Mouse (Mus musculus) splenic B cell, adult 2 months (primary cell): ENCODE results near the gene Fgd3.

Experiments used
- DNase-seq: peaks from one replicate; pipeline ENCODE4 v3.0.0-alpha.2; 2011; ENCODE audit warnings: low read depth, low spot score
- H3K27me3 ChIP-seq: 2 replicates; pipeline ENCODE4 v1.6.1; 2012; ENCODE audit warnings: mild to moderate bottlenecking, low read length, moderate library complexity, mixed read lengths; ENCODE audit not compliant: control insufficient read depth, poor library complexity, insufficient read depth, severe bottlenecking
- H3K36me3 ChIP-seq: 2 replicates; pipeline ENCODE4 v1.6.1; 2012; ENCODE audit warnings: mild to moderate bottlenecking, low read length, moderate library complexity, mixed read lengths; ENCODE audit not compliant: control insufficient read depth, poor library complexity, insufficient read depth, severe bottlenecking

Gene Fgd3

DNA sequence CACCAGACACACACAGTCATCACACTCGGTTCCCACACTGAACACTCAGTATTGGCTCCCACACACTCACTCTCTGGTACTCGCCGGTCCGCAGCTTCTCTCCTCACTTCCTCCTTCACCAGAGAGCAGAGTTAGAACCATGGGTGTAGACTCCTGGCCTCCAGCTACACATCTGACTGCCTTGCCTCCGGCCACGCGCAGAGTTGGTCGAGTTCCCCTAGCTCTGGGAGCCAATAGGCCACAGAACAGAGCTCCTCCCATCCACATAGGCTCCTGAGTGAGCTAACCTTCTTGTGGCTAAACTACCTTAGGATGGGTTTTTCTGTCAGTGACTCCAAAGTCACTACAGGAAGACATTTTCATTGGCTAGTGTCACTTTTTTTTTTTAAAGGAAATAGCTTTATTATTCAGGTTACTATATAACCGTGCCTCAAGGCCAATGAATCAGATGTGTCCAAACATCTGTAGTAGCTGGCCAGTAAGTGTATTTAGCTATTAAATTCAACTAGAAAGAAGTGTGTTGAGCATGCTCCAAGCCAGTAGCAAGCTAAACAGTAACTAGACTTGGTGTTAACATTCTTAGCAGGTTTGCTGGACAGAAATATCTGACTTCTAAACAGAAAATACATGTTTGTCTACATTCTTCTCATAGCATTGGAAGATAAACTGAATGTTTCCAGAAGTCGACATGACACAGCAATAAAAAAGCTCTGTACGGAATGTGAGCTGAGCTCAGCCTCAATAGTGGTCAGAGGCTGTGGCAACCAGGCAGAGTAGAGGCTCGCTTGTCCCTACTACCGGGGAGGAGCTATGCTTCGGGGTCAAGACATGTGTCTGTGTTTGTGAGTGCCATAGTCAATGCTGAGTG is 21.4 kb downstream of the Fgd3 start:
- peak; percentile 79 for DNase-seq
- peaks cover 7% of the 10 kb centered on the region for H3K36me3 ChIP-seq
- no peaks in the 10 kb centered on the region for H3K27me3 ChIP-seq

DNA sequence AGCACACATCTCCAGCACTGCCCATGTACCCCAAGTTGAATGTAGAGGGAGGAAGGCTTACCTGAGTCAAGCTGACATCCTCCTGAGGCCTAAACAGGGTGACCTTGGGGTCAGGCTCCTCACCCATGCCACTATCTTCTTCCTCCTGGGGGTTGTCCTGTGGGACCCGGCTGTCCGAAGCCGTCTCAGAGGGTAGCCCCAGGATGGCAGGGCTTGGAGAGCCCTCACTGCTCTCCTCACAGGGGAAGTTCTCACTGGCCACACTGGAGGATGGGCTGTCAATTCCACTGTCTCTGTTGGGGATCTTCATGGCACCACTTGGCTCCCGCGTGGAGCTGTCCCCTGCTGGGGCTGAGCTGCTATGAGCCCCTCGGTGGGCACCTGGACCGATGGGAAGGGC is 23.8 kb downstream of the Fgd3 start:
- peaks cover 11% of the 10 kb centered on the region; the same call in 1 of the 2 replicates for H3K36me3 ChIP-seq
- DNase-seq = no peak
- H3K27me3 ChIP-seq = no peaks in the 10 kb centered on the region

DNA sequence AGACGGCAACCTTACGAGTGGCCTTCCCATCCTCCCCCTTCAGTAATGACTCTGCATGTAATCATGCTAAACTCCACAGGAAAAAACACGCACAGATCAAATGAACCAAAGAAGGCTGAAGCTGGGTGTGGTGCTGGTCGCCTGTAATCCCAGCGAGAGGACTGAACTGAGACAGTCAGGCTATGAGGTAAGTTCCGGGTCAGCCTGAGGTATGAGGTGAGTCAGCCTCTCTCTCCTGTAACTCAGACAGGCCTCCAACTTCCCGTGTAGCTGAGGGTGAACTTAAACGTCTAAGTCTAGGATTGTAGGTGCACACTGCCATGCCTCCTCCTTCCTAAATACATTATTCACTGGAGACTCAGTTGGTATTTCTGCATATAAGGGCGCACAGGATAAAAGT is 26.0 kb downstream of the Fgd3 start:
- Histone ChIP-seq H3K27me3 (no peaks in the 10 kb centered on the region), H3K36me3 (peaks cover 14% of the 10 kb centered on the region)
- DNase-seq = no peak

DNA sequence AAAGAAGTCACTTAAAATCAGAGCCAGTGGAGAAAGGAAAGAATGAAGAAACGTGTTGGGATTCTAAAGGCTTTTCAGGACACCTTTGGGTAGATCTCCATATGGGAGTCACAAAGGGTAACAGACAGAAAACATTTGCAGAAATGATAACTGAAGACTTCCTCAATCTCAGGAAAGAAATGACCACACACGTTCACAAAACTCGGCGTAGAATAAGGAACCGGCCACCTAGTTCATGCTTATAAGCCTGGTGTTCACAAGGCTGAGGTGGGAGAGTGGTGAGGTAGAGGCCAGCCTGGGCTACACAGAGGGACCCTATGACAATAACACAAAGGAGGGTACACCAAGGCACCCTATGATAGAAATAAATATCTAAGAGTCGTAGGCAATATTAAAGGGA is 28.2 kb downstream of the Fgd3 start:
- Histone ChIP-seq H3K27me3 (no peaks in the 10 kb centered on the region), H3K36me3 (peaks cover 20% of the 10 kb centered on the region)
- peak; percentile 61 for DNase-seq

DNA sequence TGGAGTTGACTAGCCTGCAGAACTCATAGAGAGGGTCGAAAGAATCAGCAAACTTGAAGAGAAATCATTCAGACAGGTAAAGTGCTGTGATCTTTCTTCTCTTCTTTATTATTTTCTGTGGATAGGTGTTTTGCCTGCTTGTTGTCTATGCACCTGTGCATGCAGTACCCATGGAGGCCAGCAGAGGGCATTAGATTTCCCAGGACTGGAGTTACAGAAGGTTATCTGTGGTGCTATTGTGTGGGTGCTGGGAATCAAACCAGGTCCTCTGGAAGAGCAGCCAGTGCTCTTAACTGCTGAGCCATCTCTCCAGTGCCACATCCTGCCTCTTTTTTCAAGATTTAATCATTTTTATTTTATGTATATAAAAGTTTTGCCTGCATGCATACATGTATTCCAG is 28.7 kb downstream of the Fgd3 start:
- peak; percentile 72 for DNase-seq
- H3K36me3 ChIP-seq = peaks cover 25% of the 10 kb centered on the region
- H3K27me3 ChIP-seq = no peaks in the 10 kb centered on the region

DNA sequence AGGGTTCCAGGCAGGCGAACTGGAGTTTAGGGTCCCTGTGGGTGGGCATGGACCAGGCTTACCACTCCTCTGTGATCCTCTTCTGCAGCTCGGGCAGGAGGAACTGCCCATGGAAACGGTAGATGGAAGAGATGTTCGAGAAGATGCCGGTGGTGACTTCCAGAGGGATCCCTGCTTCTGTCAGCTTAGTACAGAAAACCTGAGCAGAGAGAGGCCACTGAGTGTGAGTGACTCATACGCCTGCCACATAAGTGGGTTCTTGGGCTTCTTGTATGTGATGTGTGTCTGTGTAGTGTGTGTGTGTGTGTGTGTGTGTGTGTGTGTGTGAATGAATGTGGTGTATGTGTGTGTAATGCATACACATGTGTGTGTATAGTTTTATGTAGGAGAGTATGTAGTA is 32.9 kb downstream of the Fgd3 start:
- no peak for DNase-seq
- Histone ChIP-seq H3K36me3 (peaks cover 39% of the 10 kb centered on the region), H3K27me3 (no peaks in the 10 kb centered on the region)

DNA sequence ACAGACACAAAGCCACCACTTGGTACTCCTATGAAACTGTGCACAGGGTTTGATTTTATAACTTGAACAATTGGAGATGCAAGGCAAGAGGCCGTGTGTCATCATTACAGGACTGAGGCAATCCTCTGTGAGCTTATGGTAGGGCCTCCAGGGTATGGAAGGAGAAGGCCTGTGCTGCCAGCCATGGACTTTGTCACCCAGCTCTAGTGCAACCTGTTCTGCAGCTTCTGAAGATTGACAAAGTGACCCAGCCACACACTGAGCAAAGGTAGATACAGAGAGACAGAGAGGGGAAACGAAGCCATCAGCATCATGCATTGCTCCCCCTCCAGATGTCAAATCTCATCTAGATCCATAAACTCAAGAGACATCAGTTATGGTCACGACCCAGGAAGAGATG is 33.4 kb downstream of the Fgd3 start:
- Histone ChIP-seq H3K36me3 (peaks cover 39% of the 10 kb centered on the region), H3K27me3 (no peaks in the 10 kb centered on the region)
- DNase-seq = no peak

DNA sequence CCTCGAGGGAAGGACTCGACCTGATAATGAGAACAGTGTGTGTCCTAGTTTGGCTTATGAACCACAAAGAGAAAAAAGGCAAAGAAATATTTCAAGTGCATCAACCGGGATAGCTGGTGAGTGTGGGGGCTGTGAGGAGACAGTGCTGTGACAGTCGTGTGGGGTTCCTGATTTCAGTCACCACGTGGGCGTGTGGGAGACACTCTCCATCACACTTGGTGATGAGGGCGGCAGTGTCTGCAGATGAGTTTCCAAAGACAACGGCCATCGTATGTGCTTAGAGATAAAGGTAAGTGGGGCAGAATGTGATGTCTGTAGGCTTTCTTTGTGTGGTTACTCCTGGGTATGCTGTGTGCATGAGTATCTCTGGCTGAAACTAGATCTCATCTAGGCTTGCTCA is 36.4 kb downstream of the Fgd3 start:
- no peak for DNase-seq
- peaks cover 47% of the 10 kb centered on the region for H3K36me3 ChIP-seq
- no peaks in the 10 kb centered on the region for H3K27me3 ChIP-seq

DNA sequence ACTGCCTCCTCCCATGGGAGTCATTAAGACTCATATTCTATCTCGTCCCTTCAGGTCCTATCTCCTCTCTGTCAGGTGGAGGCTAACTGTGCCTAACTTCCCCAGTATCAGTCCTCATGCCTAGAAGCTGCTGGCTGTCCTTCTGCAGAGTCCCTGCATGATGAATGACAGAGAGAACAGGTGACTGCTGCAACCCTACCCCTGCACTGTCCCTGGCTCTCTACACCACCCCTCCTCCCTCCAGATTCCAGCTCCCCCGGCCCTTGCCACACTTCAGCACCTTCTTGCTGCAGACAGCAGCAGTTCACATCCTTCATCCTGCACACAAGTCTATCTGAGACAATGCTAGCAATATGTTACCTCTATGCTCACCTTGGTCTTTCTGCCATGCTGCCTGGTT is 37.9 kb downstream of the Fgd3 start:
- Histone ChIP-seq H3K36me3 (peaks cover 43% of the 10 kb centered on the region), H3K27me3 (no peaks in the 10 kb centered on the region)
- no peak for DNase-seq

DNA sequence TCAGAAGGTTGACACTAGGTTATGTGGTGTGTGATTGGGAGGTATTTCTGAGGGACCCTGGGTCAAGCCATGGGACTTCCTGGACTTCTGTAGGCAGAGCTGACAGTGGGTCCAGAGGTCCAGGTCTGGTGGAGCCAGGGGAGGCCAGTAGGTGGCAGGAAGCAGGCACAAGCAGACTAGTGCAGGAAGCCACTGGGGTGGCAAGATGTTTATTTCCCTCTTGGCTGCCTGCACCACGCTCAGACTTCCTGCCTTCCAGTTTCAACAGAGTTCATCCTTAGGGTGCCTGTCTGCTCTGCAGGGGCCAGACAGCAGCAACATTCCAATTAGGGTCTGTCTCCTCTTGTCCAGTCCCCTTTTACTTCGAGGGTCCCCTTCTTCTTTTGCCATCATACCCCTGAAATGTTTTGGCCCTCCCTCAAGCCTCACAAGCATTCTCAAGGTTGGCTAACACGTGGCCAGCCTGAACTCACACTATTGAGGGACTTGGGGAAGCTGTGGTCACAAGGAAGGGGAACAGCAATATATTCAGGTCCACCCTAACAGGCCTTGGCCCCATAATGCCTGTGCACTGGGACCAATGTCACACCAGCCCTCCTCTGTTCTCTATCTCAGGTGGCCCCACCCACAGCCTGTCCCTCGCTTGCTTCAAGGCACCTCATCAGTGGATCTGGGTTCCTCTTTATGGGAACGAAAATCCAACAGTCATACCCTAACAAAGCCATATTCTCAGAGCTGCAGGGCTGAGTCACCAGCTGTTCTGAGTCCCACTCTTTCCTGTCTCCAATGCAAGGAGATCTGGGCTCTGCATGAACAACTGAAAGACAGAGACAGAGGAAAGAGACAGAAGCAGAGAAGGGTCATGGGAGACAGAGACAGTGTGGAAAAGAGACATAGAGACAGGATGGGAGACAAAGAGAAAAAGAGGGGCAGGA is 48.0 kb downstream of the Fgd3 start:
- H3K27me3 ChIP-seq = no peaks in the 10 kb centered on the region
- H3K36me3 ChIP-seq = peaks cover 7% of the 10 kb centered on the region; the same call in 1 of the 2 replicates
- peak; percentile 50 for DNase-seq

DNA sequence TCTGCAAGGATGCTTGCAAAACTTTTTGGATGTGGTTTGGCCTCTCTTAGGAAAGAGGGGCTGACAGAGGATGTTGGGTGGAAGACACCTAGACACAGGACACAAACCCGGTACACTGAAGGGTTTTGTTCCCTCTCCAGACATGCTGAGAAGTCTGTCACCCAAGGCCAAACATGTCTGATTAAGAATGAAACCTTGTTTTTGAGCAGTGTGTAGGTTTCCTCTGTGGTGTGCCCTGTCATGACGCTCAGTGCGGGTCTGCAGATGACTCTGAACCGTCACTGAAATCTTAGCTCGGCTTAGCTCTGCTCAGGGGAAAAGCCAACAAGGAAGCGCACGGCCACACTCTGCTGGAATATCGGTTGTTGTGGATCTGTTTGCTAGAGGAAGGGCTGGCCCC is 49.6 kb downstream of the Fgd3 start:
- no peaks in the 10 kb centered on the region for H3K27me3 ChIP-seq
- H3K36me3 ChIP-seq = peaks cover 7% of the 10 kb centered on the region; the same call in 1 of the 2 replicates
- DNase-seq = no peak

DNA sequence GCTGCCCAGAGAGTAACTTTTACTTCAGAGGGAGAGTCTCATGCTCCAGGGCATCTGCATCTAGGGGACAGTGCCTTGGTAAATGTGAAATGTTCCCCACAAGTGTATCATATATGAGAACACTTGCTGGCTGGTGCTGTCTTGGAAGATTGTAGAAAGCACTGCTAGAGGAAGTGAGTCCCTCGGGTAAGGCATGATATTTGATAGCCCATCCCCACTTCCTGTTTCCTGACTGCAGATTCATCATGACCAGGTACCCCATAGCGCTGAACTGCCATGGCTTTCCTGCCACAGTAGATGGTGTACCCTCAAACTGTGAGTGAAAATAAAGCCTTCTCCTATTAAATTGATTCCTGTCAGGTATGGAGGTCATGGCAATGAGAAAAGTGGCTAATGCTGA is 52.5 kb downstream of the Fgd3 start:
- Histone ChIP-seq H3K27me3 (no peaks in the 10 kb centered on the region), H3K36me3 (peaks cover 16% of the 10 kb centered on the region)
- peak; percentile 52 for DNase-seq

DNA sequence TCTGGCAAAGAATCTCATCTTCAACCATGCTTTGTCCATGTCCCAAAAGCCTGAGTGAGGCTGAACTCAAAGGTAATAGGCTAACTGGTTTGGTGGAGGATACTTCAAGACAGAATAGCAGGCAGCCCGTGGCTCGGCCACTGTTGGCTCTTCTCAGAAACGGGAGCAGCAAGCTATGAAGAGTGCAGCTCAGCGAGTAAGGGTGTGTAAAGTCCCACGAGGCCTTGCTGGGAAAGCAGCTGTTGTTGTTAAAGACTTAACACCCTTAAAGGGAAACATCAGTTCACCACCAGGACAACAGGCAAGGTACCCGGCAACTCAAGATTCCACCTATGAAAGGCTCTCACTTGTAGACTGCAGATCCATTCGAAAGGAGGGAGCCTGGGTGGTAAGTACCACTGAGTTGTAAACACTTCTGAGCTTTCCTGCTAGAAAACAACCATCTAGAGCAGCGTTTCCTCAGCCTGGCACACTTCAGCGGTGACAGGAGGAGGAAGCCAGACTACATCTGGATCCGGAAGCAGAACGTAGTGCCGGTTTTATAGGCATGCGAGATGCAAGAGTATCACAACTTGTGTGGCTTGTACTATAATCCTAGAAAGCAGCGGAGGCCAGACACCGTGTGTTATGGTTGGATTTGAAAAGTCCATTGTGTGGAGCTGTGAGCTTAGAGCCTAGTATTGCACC is 59.9 kb downstream of the Fgd3 start:
- no peaks in the 10 kb centered on the region for H3K27me3 ChIP-seq
- peak; percentile 46 for DNase-seq

DNA sequence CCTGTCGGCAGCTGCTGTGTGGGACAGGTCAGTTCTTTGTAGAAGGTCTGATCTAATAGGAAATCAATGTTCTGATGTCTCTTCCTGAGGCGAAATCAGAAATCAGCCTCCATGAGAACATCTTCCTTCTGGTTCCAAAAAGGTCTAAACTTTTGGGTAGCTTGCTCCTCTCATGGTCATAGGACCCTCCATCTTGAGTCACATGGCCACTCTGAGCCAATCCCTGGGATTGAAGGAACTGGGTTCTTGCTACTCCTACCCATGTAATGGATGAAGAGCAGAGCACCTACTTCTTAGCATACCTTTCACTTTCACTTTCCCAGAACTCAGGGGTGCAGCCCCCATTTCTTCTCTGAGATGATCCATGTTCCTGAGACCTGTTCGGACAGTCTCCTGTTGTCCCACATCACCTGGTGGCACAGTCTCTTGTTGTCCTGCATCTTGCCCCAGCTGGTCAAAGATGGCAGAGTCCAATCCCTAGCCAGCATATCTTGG is 62.2 kb downstream of the Fgd3 start:
- Histone ChIP-seq H3K36me3 (peaks cover 1% of the 10 kb centered on the region), H3K27me3 (no peaks in the 10 kb centered on the region)
- DNase-seq = no peak

More for the DNA sequence above, 59.9 kb downstream of the Fgd3 start:
- H3K36me3 ChIP-seq = peaks cover 15% of the 10 kb centered on the region
